Mouse (Mus musculus): Measurements from ENCODE around the gene Rcn3. TPM values are rescaled to one million over a fixed set of nuclear protein-coding genes. Genes with fewer than 3 reads are reported as not detected.
"Not testable (repeated sequence)": the region's sequence is repeated elsewhere in the genome, so short reads cannot be mapped to it uniquely, and the experiment has no call there.

The Rcn3 gene
- total RNA-seq (2021), result 10 to 100 TPM; 13.0 to 16.7 TPM

DNA sequence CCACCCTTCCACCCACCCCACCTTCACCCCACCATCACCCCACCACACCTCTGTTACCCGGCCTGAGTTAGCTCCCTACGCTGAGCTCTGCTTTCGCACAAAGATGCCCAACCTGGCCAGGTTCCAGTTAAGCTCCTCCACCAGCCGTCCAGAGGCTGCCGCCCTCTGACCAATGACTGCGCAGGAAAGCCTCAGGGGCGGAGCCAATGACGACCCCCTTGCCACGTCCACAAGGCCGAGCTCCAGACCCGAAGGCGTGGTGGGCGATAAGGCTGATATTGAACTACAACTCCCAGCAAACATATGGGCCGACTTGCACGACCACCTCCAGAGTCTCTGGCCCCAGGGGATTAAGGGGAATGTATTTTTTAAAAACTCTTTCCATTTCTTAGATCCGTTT lies at the start of gene Rcn3:
Gene Rcn3 (minus strand): TSS at position 174 of the 400 bp plus-strand sequence.
- peak; percentile 96 for DNase-seq
- intact Hi-C loops (cut with DNase I), result no loop called here

DNA sequence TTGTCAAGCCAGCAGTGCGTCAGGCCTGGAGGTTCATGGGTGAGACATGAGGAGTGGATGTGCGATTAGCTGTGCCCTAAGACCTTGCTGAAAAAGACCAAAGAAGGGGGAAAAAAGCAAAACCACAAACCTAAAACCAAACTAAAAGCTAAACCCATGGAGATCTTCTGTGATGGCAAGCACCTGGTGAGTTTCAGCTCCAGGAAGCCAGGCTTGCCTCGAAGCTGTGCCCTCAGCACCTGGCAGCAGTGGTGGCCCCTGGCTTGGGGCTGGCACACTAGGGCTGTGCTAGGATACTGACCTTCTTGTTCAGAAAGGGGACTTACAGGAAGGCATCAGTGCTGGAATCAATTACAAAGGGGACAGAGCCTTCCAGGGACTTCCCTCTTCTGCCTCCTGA lies 49.3 kb upstream of the Rcn3 start:
- DNase-seq, result no peak

DNA sequence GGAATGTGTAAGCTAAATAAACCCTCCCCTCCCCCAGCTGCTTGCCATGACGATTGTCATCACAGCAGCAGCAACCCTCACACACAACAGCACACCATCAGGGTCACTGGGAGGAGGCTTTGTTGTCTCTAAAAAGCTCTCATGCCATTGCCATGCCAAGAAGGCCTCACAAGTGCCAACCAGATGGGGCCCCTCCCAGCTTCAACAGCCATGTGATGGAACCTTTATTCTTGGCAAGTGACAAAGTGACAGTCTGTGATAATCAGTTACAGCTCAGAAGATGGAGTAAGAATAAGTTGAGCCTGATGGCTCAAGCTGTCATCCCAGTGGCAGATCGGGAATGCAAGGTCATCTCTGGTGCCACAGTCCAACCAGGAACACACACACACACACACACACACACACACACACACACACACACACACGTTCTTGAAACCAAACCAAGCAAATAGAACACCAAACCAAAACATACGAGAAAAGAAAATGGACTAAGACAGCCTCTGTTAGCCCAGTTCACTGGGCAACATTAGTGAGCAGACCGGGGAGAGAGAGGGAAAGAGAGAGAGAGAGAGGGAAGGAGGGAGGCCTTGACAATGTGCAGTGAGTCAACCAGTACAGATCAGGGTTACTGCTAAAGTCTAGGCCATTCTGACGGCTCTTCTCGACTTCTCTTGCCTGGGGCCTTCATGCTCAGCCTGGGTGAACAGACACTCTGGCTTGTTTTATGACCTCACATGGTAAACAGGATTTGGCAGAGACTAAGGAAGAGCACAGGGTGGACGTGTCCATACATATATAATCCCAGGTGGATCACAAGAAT lies 48.1 kb upstream of the Rcn3 start:
- intact Hi-C loops (cut with DNase I), result no loop called here

More for the DNA sequence above, 49.3 kb upstream of the Rcn3 start:
- intact Hi-C loops (cut with DNase I), result no loop called here

DNA sequence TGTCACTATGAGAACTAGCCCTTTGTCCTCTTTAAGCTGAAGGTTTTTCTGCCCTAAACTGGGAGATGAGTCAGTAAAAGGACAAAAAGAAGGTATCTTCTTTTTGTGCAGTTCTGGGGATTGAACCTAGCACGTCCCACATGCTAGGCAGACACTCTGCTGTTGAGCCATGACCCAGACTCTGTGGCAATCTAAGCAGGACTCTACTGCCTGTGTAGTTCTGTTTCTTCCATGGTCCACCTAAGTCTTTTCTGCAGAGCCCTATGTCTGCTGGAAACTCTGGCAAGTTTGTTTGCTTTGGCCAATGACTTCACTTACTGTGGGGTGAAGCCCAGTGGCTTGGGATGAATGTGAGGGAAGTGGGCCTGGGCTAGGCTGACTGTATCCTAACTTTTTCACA lies 46.4 kb upstream of the Rcn3 start:
- DNase-seq, result no peak
- intact Hi-C loops (cut with DNase I), result no loop called here

More for the DNA sequence above, 48.1 kb upstream of the Rcn3 start:
- DNase-seq, result peak; percentile 69

DNA sequence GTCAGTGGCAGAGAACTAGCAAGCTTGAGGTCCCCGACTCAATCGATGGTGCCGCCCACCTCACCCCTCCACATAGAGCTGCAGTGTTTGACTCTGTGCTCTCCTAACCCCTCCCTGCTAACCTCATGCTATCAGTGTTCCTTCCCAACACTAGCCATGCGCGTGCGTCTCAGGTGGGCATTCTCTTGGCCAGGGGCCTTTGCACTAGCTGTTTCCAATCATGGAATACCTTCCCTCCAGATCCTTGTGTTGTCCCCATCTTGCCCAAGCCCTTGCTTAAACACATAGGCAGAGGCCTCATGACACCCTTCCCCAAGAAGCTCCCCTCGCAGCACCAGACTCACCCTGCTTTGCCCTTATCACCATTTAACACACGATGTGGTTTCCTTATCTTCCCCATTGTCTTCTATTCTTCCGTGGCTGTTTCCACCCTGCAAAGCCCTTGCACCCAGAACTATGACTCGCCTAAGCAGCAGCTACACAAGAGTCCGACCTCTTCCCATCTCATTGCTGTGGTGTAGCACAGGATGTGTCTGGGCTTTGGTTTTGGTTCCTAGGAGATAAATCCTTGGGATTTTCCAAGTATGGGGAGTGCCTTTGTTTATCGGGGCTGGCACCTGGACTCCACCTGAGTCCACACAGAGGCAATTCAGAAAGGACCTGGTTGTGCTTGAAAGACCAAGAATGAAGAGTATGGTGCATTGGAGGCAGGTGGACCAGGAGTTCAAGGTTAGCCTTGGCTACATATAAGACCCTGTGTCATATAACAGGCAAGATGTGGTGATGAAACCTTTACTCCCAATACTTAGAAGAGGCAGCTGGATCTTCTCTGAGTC lies 45.4 kb upstream of the Rcn3 start:
- intact Hi-C loops (cut with DNase I), result no loop called here
- no peak for DNase-seq

DNA sequence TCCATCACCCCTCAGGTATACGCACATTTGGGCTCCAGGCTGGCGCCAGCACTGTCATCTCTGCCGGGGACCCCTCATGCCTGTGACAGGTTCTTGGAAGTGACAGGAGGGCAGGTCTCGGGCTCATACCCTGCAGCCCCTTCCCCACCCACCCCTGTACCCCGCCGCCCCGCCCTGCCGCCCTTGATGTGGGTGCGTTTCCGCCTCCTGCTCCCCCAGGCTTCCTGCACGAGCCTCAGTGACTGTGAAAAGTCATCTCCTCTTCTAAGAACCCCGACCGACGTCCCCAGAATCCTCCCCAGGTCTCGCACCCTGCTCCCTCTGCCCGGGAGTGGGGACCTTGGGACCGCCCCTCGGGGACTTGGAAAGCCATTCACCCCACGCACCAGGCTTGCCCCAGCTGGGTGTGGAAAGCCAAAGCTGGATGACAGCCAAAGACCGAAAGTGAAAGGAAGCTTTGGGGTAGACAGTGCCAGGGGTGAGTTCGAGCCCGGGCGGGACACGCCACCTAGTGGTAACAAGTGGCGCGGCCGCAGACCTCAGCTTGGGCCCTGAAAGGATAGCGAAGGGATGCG lies 44.1 kb upstream of the Rcn3 start, which contains the start of the genes Gm45713 and Flt3l:
Gene Gm45713 (minus strand): TSS at position 239 of the 575 bp plus-strand sequence.
Gene Flt3l (minus strand): TSS at position 440 of the 575 bp plus-strand sequence.
- intact Hi-C loops (cut with DNase I), result no loop called here
- DNase-seq, result peak; percentile 88

DNA sequence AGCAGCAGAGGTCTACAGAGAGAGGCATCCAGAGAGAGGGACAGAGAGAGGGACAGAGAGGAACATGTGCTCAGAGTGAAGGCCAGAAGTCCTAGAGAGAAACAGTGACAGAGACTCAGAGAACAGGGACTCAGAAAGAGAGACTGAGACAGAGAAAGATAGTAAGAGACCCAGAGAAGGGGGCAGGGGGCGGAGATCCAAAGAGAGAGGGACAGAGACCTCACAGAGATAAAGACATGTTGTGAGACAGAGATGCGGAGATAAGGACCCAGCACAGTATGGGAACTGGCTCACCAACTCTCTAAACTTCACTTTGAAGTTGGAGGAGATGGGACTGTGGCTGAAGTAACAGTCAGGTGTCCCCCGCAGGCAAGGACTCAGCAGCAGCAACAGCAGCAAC lies 43.3 kb upstream of the Rcn3 start:
- intact Hi-C loops (cut with DNase I), result no loop called here
- no peak for DNase-seq

DNA sequence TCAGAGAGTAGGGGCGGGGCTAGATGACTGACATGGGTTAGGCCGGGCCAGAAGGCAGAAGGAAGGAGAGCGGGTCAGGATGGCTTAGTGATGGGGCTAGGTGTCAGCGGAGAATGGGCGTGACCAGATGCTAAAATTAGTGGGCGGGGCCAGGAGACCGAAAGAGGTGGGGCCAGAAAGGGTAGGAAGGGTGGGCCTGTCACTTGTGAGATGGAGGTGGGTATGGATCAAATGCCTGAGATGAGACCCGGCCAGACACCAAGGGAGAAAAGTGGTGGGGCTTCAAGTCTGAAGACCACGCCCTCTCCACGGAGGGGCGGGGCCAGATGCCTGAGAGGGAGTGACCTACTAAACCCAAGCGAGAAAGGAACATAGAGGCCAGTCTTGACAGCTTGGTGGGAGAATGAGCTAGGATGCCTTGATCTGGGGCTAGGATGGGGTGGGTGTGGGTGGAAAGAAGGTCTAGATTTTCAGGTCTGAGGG lies 42.6 kb upstream of the Rcn3 start:
- DNase-seq, result no peak
- intact Hi-C loops (cut with DNase I), result no loop called here

DNA sequence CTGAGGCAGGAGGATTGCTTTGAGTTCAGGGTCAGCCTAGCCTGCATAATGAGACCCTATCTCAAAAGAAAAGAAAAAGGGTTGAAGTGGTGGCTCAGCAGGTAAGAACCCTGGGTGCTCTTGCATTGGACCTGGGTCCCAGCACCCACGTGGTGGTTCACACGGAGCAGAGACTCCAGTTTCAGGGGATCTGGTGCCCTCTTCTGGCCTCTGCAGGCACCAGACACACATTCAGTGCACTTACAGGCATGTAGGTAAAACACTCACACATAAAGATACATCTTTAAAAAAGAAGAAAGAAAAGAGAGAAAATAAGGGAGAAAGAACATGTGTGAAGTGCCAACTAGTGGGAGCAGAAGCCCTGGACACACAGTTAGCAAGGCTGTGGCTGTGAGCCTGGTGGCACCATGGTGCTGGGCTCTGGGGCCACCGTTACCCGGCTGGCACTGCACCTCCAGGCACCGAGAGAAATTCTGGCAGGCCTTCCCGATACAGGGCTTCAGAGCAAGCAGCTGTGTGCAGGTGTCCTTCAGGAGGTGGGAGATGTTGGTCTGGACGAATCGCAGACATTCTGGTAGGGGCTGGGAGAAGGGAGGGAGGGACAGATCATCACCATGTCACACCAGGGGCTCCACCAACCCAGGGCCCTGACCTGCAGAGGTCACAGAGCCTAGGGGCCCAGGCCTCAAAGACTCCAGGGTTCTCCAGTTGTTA lies 41.6 kb upstream of the Rcn3 start:
- DNase-seq, result no peak
- intact Hi-C loops (cut with DNase I), result no loop called here

DNA sequence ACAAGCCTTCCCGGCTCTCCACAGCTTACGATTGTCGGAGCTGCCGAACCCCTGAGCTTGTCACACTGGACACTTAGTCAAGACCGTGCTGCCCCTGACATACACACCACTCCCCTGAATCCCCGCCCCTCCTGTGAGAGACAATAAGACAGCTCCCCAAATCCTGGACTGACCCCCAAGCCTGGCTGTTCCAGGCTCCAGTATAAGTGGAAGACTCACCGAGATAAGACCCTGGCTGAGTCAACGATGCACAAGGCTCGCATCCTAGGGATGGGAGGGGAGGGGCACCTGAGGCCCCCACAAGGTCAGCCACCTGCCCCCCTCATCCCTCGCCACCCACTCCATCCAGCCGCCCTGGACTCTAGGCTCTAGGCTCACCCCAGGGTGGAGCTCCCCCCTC lies 39.8 kb upstream of the Rcn3 start:
- DNase-seq, result no peak
- intact Hi-C loops (cut with DNase I), result no loop called here

DNA sequence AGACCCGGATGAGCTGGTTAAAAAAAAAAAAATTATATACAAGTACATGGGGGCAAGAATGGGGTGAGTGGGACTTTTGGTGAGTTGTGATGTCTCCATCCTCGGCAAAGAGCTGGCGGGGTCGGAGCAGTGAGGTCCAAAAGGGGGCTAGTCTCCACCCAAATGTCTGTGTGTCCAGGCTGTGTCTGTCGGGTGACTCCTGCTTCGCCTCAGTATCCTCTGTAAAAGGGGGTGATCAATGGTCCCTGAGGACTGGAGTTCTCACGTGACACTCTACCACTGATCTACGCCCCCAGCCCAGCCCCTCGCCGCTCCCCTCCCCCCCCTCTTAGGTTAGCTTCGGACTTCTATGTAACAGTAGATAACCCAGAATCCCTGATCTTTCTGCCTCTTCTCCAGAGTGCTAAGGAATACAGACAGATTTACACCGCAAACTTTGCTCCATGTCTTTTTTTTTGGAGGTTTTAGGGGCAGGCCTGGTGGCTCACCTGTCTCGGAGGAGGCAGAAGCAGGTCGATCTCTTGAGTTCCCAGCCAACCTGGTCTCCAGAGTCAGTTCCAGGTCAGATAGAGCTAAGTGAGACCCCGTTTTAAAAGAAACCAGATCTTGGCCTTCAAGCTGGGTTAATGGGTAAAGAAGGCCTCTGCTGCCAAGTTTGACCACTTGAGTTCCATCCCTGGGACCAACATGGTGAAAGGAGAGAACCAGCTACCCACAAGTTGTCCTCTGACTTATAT lies 37.9 kb upstream of the Rcn3 start:
- DNase-seq, result no peak
- intact Hi-C loops (cut with DNase I), result no loop called here

DNA sequence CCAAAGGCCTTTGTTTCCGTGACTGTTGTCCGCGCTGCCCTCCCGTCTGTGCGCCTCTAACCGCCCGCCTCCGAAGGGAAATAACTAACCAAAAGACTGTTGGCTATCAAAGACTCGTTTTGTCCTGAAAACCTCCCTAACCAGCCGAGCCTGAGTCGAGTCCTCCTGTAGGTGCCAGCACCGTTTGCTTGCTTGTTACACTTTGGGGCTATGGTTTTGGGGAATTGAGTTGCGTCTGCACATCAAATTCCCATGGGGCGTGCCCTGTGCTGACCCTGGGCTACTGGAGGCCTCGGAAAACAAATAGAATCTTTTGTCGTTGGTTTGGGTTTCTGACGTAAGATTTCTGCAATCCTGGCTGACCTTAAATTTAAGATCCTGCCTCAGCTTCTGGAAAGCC lies 37.3 kb upstream of the Rcn3 start:
- DNase-seq, result no peak
- intact Hi-C loops (cut with DNase I), result no loop called here

DNA sequence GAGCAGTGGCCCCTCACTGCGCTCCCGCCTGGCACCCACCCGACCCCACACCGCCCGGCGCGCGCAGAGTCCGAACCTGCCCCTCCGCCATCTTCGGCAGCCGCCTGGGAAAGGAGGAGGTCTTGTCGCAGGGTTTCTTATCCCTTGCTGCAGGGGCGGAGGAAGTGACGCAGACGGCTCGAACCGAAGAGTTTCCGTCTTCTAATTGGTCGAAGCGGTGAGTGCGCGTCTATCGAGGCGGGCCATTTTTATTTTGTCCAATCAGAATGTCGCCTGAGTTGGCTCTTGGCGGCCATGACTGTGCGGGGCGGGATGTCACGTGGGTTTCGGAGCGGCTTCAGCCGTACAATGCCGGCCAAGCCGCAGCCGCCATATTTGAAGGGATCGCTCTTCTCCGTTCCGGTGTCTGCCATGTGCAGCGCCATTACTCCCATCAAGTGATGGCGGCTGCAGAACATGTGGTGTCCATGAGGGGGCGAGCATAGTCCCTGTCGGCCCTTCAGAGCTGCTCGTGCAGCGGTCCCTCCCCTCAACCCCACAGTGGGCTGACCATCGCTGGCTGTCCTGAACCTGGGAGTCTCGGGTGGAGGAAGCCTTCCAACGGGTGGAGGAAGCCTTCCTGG lies 36.7 kb upstream of the Rcn3 start, which contains the start of gene Rpl13a:
Gene Rpl13a (minus strand): TSS at position 138 of the 623 bp plus-strand sequence.
- intact Hi-C loops (cut with DNase I), result no loop called here
- DNase-seq, result peak; percentile 99

DNA sequence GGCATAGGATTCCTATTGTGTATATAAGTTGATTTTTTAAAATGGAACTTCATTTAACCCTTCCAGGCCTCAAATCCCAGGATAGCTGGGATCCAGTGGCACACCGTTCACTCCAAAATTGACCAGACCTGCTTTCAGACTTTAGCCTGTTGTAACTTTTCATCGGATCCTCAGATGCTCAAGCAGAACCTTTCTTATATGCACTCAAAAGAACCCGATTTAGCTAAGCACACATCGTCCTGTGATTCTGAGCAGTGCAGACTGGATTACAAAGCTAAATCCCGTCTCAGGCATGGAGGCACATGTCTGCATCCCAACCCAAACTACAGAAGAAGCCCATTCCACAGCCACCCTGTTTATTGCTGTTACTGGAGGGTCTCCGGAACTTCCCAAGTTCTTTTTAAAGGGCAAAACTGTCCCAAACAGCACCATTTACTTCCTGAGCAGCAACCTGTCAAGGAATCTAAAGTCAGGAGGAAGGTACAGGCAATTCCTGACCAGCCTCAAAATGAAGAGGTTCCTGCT lies 35.7 kb upstream of the Rcn3 start:
- no peak for DNase-seq
- intact Hi-C loops (cut with DNase I), result no loop called here

DNA sequence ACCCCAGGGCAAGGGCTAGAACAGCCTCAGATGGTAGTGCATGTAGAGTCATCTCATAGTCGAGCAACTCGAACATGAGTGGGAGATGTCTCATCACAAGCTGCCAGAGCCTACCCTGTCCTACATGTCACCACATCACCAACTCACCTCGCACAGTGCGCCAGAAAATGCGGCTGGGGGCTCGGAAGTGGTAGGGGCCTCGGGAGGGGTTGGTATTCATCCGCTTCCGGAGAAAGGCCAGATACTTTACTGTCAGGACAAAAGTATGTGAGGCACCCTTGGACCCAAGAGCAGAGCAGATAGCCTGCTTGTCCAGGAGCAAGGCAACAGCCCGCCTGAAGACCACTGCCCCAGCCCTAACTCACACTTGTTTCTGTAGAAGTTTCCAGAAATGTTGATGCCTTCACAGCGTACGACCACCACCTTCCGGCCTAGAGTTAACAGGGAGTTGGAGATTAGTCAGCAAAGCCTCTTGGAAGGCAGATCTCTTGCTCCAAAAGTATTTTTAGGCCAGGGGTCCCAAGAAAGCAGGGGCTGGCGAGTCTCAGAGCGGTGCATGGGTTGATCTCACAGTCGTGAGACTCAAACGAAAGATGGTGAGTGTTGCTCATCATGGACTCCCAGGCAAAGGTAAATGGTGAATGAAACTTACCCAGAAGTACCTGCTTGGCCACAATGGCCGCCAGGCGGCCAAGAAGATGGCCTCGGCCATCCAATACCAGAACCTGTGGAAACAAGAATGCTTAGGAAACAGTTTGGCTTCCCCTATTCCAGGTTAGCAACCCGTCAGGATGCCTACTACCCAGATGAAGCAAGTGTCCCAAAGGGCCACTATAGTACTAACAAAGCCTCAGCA lies 35.1 kb upstream of the Rcn3 start:
- intact Hi-C loops (cut with DNase I), result no loop called here

DNA sequence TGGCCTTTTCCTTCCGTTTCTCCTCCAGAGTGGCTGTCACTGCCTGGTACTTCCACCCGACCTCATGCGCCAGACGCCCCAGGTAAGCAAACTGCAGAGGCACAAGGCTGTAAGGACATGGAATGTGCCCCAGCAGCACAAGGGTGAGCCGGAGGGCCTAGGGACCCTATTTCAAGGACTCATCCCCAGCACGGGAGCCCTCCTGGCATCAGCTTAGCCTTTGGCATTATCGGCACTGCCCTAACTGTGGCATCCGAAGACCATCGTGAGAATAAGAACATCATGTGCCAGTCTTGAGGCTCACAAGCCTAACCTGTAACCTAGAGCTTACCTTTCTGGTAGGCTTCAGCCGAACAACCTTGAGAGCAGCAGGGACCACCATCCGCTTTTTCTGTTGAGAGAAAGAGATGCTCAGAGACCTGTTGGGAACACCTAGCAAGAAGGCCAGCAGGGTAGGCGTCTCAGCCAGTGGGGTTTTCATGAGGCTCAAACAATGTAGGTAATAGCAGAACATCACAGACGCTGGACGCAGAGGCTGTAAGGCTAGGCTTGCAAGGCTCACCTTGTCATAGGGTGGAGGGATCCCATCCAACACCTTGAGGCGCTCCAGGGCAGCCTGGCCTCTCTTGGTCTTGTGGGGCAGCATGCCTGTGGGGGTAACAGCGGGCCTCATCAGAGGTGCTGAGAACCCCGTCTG lies 34.3 kb upstream of the Rcn3 start:
- intact Hi-C loops (cut with DNase I), result no loop called here
- no peak for DNase-seq

More for the DNA sequence above, 35.1 kb upstream of the Rcn3 start:
- DNase-seq, result no peak

DNA sequence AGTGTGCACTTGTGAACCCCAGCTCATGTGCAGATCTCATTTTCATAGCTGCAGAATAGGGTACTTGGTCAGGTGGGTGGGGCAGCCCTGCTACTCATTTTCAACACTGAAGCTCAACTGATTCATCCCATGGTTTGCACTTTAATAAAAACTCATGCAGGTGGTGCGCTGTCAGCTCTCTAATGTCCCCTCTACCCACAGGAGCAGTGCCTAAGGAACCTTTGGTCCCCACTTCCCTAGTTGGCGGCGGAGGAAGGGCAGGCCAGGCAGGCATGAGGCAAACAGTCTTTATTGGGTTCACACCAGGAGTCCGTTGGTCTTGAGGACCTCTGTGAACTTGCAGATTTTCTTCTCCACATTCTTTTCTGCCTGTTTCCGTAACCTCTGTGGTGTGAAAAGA lies 33.6 kb upstream of the Rcn3 start:
- DNase-seq; intact Hi-C loops (cut with DNase I): not testable (repeated sequence)
